Mouse (Mus musculus): ENCODE data around the gene Ankrd36. TPM values are rescaled to one million over a fixed set of nuclear protein-coding genes. Genes with fewer than 3 reads are reported as not detected.

Gene Ankrd36
- total RNA-seq, 2 experiments from 2014 or later = not detected

GRCm38 (mm10) chr11:5650321-5650720 lies 80.8 kb downstream of the Ankrd36 start:
- DNase-seq (ENCODE audit: low spot score in 2 of 2) = peak in 1 of 2 experiments; percentile 4

DNA sequence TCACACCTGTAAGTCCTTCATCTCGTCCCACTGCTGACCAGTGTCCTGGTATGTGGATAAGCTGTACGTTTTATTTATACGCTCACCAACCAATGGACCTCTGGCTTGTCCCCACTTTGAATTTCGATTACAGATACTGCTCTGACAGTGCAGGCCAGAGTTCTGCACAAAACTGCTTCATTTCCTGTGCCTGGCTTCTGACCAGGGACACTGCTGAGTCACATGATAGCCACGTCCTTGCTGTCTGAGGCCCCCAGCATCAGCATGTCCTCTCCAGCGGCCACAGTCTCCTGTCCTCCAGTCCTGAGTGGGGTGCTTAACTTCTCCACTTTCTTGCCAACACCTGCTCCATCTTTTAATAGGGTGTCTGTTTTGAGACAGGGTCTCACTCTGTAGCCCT lies 113.1 kb downstream of the Ankrd36 start:
- DNase-seq (ENCODE audit: low spot score in 2 of 2) = no peak

DNA sequence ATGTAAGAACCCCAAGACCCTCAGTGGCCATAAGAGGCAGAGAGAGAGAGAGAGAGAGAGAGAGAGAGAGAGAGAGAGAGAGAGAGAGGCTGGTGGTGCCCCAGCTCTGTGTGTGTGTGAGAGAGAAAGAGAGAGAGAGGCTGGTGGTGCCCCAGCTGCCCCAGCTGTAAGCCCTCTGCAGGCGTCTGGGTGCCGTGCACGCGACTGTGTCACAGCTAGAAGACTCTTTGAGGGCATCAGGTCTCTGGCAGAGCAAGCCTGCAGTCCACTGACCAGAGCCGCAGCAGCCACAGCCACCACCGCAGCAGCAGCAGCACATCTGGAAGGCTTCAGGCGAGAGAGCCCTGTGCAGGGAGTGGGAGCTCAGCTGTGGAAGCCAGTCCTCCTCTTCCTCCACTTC lies 114.8 kb downstream of the Ankrd36 start:
- no peak for DNase-seq (ENCODE audit: low spot score in 2 of 2)

DNA sequence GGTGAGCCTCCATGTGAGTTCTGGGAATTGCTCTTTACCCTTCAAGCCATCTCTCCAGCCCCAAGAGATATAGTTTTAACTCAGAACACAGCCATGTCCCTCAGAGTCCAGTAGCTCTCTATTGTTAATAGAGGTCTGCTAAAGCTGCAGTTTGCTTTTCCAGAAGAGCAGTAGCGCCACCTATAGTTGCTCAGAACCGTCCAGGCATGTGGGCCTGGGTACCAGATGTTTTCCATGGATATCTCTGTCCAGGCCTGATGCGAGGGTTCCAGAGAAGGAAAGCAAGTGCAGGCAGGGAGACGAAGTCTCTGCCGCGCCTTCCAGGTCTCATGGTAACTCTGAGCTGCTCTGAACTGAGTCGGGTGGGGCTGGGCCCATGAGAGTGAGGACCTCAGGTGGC lies 122.3 kb downstream of the Ankrd36 start:
- no peak for DNase-seq (ENCODE audit: low spot score in 2 of 2)

DNA sequence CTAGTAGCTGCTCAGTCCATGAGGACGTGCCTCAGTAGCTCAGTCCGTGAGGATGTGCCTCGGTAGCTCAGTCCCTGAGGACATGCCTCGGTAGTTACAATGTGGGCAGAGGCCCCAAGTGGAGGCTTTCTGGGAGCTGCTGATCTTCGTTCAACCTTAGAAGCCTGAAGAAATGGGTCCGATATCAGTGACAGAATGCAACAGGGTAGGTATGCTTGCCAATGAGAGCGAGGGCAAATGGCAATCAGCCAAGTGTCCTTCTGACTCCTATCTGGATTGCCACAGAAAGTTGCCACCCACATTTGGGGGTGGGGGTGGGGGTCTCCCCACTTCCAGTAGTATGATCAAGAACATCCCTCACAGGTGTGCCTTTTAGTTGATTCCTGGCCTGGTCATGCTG lies 131.3 kb downstream of the Ankrd36 start:
- DNase-seq (ENCODE audit: low spot score in 2 of 2) = no peak

DNA sequence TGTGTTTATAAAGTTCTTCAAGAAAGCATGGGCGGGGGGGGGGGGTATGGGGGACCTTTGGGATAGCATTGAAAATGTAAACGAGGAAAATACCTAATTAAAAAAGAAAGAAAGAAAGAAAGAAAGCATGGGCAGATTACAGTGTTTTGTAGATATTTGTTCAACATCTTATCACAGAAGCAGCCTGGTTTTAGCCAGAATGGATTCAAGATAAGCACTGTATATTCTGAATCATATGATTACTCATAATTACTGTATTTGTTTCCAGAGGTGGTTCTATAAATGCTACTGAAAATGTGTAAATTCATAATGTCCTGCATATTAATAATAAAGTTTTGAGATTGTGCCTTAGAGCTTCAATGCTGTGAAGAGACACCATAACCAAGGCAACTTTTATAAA lies 131.8 kb downstream of the Ankrd36 start:
- no peak for DNase-seq (ENCODE audit: low spot score in 2 of 2)

GRCm38 (mm10) chr11:5701821-5702220 lies 132.3 kb downstream of the Ankrd36 start:
- DNase-seq (ENCODE audit: low spot score in 2 of 2) = no peak

- DNase-seq (ENCODE audit: low spot score in 2 of 2) = no peak
Measured at GRCm38 (mm10) chr11:5702271-5702956, 132.9 kb downstream of the Ankrd36 start.

- no peak for DNase-seq (ENCODE audit: low spot score in 2 of 2)
Measured at GRCm38 (mm10) chr11:5702957-5703332, 133.5 kb downstream of the Ankrd36 start.

DNA sequence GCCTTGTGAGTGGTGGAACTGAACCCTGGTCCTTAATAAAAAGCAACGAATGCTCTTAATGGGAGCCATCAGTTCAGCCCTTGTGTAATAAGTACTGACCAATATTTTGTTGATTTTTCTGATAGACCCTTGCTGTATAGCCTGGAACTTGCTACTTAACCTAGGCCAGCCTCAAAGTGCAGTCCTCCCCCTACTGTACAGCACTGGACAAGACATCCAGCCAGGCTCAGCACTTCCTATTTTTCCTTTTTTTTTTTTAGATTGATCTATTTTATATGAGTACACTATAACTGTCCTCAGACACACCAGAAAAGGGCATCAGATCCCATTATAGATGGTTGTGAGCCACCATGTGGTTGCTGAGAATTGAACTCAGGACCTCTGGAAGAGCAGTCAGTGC lies 133.9 kb downstream of the Ankrd36 start:
- DNase-seq (ENCODE audit: low spot score in 2 of 2) = no peak

DNA sequence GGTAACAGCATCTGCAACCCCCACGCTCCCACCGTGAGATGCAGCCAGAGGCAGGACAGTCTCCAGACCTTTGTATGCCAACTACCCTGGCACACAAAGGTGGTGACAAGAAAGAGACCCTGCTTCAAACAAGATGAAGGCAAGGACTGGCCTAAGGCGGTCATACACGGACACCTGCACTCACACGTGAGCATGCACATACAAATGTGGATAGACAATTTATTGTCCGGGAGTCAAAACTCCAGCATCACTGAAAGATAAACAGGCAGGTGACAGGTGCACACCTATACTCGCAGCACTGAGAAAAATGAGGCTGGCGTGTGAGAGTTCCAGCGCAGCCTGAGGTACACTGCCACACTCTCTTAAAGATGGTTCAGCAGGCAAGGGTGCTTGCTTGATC lies 136.5 kb downstream of the Ankrd36 start:
- no peak for DNase-seq (ENCODE audit: low spot score in 2 of 2)

GRCm38 (mm10) chr11:5706874-5707529 lies 137.5 kb downstream of the Ankrd36 start:
- DNase-seq (ENCODE audit: low spot score in 2 of 2) = peak in 1 of 2 experiments; percentile 34

GRCm38 (mm10) chr11:5707530-5708353 lies 138.3 kb downstream of the Ankrd36 start:
- peak; percentile 84 to 93 for DNase-seq (ENCODE audit: low spot score in 2 of 2)

- no peak for DNase-seq (ENCODE audit: low spot score in 2 of 2)
Measured at GRCm38 (mm10) chr11:5715179-5715578, 145.7 kb downstream of the Ankrd36 start.

- DNase-seq (ENCODE audit: low spot score in 2 of 2) = no peak
Measured at GRCm38 (mm10) chr11:5715630-5716105, 146.2 kb downstream of the Ankrd36 start, which contains the start of gene Mrps24. Mrps24 (minus strand) TSS chr11:5715680.

- DNase-seq (ENCODE audit: low spot score in 2 of 2) = no peak
Measured at GRCm38 (mm10) chr11:5716246-5716645, 146.8 kb downstream of the Ankrd36 start.

GRCm38 (mm10) chr11:5716938-5717705 lies 147.6 kb downstream of the Ankrd36 start:
- no peak for DNase-seq (ENCODE audit: low spot score in 2 of 2)

DNA sequence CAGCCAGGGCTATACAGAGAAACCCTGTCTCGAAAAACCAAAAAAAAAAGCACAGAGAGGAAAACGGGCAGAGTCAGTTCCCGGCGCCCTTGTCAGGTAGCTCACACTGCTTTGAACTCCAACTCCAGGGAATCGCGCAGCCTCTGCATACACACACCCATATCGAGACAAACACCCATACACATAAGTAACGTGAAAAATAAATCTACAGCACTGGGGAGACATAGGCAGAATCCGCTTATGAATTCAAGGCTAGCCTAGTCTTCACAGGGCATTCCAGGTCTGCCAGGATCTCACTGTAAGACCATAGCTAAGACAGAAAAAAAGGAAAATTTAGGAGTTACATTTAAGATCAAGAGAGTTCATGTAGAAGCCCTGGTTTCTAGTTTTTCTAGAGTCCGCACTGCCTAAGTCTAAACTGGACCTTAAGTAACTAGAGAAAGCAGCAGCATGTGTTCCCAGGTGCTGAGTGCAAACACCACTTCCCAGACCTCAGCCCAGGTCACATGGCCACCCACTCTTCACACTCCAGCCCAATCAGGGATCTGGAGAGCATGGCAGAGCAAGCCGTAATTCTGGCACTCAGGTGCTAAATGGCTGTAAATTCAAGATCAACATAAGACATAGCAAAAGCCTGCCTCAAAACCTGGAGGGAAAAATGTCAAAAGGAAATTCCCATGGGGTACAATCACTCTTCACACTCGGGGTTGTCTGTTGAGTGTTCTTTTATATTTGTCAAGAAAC lies 149.3 kb downstream of the Ankrd36 start:
- DNase-seq (ENCODE audit: low spot score in 2 of 2) = no peak

DNA sequence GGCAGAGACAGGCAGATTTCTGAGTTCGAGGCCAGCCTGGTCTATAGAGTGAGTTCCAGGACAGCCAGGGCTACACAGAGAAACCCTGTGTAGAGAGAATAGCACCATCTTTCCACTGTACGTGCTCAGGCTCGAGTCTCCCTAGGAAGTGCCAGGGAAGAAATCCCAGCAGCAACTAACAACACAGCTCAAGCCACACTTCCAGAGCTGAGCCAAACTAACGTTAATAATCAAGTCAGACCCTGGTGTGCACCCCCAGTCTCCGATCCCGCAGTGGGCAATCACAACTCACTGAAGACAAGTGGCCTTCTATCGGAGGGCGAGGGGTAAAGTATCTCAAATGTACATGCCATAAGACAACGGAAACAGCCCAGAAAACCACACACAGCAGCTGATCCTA lies 160.1 kb downstream of the Ankrd36 start:
- no peak for DNase-seq (ENCODE audit: low spot score in 2 of 2)

- DNase-seq (ENCODE audit: low spot score in 2 of 2) = no peak
Measured at GRCm38 (mm10) chr11:5732401-5732800, 162.9 kb downstream of the Ankrd36 start.

Data from gastrocnemius, postnatal 4 days (tissue).